Mouse (Mus musculus) heart, embryonic 16.5 days (tissue): ENCODE measurements around the gene Pou1f1. TPM values are rescaled to one million over a fixed set of nuclear protein-coding genes. Genes with fewer than 3 reads are reported as not detected.

ENCODE experiments used
- ATAC-seq: fragments of 200-750 bp; cut with Nextera tagmentation; replicated peaks from 2 replicates; pipeline ENCODE4 v1.8.0; 2017; ENCODE audit warnings: moderate number of reproducible peaks; ENCODE audit not compliant: insufficient read depth, low FRiP score; ENCODE audit errors: extremely low read depth
- H3K27ac ChIP-seq: fragments of 300-500 bp; sonication (generic); 2 replicates; pipeline ENCODE4 v1.5.1; 2014; ENCODE audit warnings: mild to moderate bottlenecking, low read length, control low read depth, moderate library complexity
- H3K27me3 ChIP-seq: fragments of 300-500 bp; sonication (generic); 2 replicates; pipeline ENCODE4 v1.6.1; 2014; ENCODE audit warnings: low read length, mixed read lengths; ENCODE audit not compliant: control insufficient read depth, insufficient read depth
- H3K36me3 ChIP-seq: fragments of 300-500 bp; sonication (generic); 2 replicates; pipeline ENCODE4 v1.6.1; 2014; ENCODE audit not compliant: control insufficient read depth, insufficient read depth
- H3K4me1 ChIP-seq: fragments of 300-500 bp; sonication (generic); 2 replicates; pipeline ENCODE4 v1.6.1; 2014; ENCODE audit warnings: low read length, mixed read lengths; ENCODE audit not compliant: control insufficient read depth, insufficient read depth
- H3K4me2 ChIP-seq: fragments of 300-500 bp; sonication (generic); 2 replicates; pipeline ENCODE4 v1.6.1; 2014; ENCODE audit warnings: low read depth, mild to moderate bottlenecking, control low read depth, low read length
- H3K4me3 ChIP-seq: fragments of 300-500 bp; sonication (generic); 2 replicates; pipeline ENCODE4 v1.5.1; 2014; ENCODE audit warnings: mild to moderate bottlenecking, control low read depth, low read length
- H3K9ac ChIP-seq: fragments of 300-500 bp; sonication (generic); 2 replicates; pipeline ENCODE4 v1.6.1; 2014; ENCODE audit warnings: low read length, control low read depth
- H3K9me3 ChIP-seq: fragments of 300-500 bp; sonication (generic); replicated peaks from 2 replicates; pipeline ENCODE4 v1.6.1; 2016; ENCODE audit warnings: low read length; ENCODE audit not compliant: control insufficient read depth
- WGBS: fragments of 180-500 bp; shearing (Covaris S2); extraction: QIAGEN DNeasy Blood & Tissue Kit; methylation state at CpG from one replicate; pipeline ENCODE4 v1.1.7; 2014; 5-methylcytosine and 5-hydroxymethylcytosine counted together
- polyA plus RNA-seq: library from polyadenylated mRNA; unstranded; fragments of >200 nt; fragmentation: Nextera tagmentation; extraction: Ambion mirVana; gene quantifications from 2 replicates; pipeline ENCODE4 v1.2.1, GENCODE M21; 2015

Gene Pou1f1
- polyA plus RNA-seq, 1 experiment from 2014 or later = not detected

DNA sequence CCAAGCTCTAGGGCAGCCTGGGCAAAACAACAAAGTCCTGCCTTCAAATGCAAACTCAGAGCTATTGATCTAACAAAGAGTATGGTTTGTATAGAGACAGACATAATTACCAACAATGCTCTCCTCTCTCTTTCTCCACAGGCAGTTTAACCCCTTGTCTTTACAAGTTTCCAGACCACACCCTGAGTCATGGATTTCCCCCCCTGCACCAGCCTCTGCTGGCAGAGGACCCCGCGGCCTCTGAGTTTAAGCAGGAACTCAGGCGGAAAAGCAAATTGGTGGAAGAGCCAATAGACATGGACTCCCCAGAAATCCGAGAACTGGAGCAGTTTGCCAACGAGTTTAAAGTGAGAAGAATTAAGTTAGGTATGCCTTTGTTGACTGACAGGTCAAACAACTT, 9.3 kb downstream of the Pou1f1 start:
- no peaks in the 10 kb centered on the region for H3K27me3 ChIP-seq
- WGBS = 33% methylated on average over 5 of the region's 5 CpGs
- no peak overlapping the region for H3K4me2 ChIP-seq
- no peak overlapping the region for H3K27ac ChIP-seq
- no peak overlapping the region for H3K9ac ChIP-seq
- no peak for ATAC-seq
- H3K36me3 ChIP-seq = no peaks in the 10 kb centered on the region
- no peaks in the 10 kb centered on the region for H3K4me1 ChIP-seq
- H3K4me3 ChIP-seq = no peak overlapping the region
- H3K9me3 ChIP-seq = no peaks in the 10 kb centered on the region

DNA sequence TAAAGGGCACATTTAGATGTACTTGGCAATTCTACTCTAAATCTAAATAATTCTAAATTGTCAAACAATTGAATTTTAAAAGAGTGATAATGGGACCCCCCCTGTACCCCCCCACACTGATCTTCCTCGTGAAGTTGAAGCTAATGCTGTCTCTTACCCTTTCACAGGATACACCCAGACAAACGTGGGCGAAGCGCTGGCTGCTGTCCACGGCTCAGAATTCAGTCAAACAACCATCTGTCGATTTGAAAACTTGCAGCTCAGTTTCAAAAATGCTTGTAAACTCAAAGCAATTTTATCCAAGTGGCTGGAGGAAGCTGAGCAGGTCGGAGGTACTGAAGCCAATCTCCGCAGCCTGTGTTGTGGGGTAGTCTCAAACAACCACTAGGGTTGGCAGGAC, 11.4 kb downstream of the Pou1f1 start:
- Histone ChIP-seq H3K9ac (no peak overlapping the region), H3K4me3 (no peak overlapping the region), H3K4me2 (no peak overlapping the region), H3K27ac (no peak overlapping the region), H3K9me3 (no peaks in the 10 kb centered on the region), H3K4me1 (no peaks in the 10 kb centered on the region), H3K36me3 (no peaks in the 10 kb centered on the region), H3K27me3 (no peaks in the 10 kb centered on the region)
- no peak for ATAC-seq
- 57% methylated on average over 8 of the region's 8 CpGs for WGBS

DNA sequence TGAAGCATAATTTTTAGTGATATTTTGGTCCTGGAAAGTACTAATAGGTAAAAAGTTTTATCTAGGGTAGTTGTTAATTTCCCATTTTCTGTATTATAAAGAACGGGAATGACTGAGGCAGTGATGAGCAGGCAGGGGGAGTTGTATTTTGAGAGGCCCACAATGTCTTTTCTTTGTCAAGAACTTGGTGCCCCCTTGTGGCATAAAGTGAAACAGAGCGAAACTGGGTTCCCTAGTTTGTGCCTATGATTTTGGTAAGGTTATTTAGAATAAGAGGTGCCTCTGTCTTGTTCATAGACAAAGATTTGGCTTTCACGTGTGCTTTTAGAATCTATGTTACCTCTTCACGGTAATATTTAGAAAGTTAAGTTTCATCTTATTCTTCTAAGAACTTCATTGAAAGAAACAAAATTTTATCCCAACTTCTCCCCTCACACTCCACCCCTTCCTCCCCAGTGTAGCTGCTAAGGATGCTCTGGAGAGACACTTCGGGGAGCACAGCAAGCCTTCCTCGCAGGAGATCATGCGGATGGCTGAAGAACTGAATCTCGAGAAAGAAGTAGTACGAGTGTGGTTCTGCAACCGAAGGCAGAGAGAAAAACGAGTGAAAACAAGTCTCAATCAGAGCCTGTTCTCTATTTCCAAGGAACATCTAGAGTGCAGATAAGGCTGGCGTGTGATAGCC, 13.1 kb downstream of the Pou1f1 start:
- ATAC-seq = no peak
- no peak overlapping the region for H3K27ac ChIP-seq
- H3K9ac ChIP-seq = no peak overlapping the region
- H3K4me2 ChIP-seq = peak overlapping the region; percentile 21; the same call in 1 of the 2 replicates
- no peaks in the 10 kb centered on the region for H3K36me3 ChIP-seq
- no peaks in the 10 kb centered on the region for H3K9me3 ChIP-seq
- no peak overlapping the region for H3K4me3 ChIP-seq
- H3K27me3 ChIP-seq = no peaks in the 10 kb centered on the region
- no peaks in the 10 kb centered on the region for H3K4me1 ChIP-seq
- 23% methylated on average over 12 of the region's 12 CpGs for WGBS

DNA sequence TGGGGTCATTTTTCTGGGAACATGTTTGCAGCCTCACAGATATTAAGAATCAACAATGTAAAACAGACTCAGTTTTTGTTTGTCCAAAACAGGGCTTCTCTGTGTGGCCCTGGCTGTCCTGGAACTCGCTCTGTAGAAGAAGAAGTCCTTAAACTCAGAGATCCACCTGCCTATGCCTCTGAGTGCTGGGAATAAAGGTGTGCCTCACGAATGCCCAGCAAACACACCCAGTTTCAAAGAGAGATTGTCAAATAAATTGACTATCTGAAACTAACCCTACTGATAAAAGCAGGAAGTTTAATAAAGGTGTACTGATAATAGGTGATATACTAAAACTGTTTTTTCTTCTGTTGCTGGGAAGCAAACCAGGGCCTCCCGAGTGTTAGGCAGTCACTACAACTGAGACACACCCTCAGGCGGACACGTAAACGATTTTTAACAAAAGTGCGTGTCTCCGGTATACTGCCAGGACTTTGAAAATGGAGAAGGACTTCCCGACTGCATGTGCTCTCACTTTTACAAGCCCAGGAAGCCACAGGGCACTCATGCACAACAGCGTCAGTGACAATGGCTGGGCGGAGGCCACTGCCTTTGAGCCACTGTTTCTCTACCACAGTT, 23.5 kb downstream of the Pou1f1 start:
- Histone ChIP-seq H3K27ac (no peak overlapping the region), H3K4me1 (no peaks in the 10 kb centered on the region), H3K9ac (no peak overlapping the region), H3K27me3 (no peaks in the 10 kb centered on the region), H3K4me3 (no peak overlapping the region), H3K9me3 (no peaks in the 10 kb centered on the region), H3K36me3 (peaks cover 27% of the 10 kb centered on the region), H3K4me2 (no peak overlapping the region)
- no peak for ATAC-seq
- WGBS = 87% methylated on average over 11 of the region's 11 CpGs

DNA sequence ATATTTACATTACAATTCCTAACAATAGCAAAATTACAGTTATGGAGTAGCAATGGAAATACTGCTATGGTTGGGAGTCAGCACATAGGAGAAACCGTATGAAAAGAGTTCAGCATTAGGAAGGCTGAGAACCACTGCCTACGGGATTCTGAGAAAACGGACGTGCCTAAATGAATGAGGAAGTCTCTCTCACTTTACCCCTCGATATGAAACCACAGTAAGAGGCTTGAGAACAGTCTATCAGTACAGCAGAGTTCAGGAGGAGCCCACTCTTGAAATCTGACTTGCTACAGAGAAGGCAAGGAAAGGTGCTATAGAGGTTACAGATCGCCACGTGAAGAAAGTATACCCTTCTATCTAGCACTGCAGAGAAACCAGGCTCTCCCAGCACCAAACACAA, 28.6 kb downstream of the Pou1f1 start:
- WGBS = 85% methylated on average over 7 of the region's 7 CpGs
- H3K4me3 ChIP-seq = no peak overlapping the region
- H3K9me3 ChIP-seq = no peaks in the 10 kb centered on the region
- H3K4me2 ChIP-seq = no peak overlapping the region
- H3K27ac ChIP-seq = no peak overlapping the region
- H3K27me3 ChIP-seq = no peaks in the 10 kb centered on the region
- H3K36me3 ChIP-seq = peaks cover 14% of the 10 kb centered on the region
- no peak overlapping the region for H3K9ac ChIP-seq
- no peak for ATAC-seq
- H3K4me1 ChIP-seq = no peaks in the 10 kb centered on the region

DNA sequence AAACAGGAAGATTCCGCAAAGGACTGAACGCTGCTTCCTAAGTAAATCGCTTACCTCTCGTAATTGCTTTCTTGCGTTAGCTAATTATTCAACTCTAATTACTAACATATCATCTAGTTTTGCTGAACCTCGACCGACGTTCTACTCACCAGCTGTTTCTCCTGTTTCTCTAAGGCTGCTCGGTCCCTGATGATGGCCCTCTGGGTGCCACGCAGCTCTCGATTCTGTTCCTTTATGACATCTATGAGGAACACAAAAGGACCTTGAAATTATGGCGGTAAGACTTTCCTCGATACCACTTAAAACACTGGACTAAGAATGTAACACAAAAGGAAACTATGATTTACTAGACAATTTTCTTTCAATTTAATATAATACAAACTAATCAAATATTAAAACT, 30.5 kb downstream of the Pou1f1 start:
- ATAC-seq = no peak
- H3K4me2 ChIP-seq = no peak overlapping the region
- no peak overlapping the region for H3K9ac ChIP-seq
- 90% methylated on average over 13 of the region's 13 CpGs for WGBS
- H3K9me3 ChIP-seq = no peaks in the 10 kb centered on the region
- H3K4me1 ChIP-seq = no peaks in the 10 kb centered on the region
- no peak overlapping the region for H3K4me3 ChIP-seq
- no peaks in the 10 kb centered on the region for H3K27me3 ChIP-seq
- H3K27ac ChIP-seq = no peak overlapping the region
- H3K36me3 ChIP-seq = peaks cover 6% of the 10 kb centered on the region; the same call in 1 of the 2 replicates

DNA sequence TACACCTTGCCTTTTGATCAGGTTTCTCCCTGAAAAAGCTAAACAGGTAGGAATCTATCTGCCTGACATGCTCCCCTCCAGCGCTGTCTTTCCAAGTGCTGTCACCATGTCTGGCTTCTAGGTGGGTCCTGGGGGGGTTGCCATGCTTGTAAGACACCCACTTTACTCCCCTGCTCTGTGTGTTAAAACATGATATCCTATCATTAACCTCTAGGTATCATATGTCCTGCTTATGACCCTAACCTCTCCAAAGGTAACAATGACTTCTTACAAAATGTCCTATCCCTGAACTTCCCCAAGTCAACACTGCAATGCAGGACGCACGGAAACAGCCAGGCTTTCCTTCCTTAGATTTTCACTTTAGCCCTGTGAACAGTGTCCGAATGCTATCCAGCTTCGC, 34.0 kb downstream of the Pou1f1 start:
- WGBS = 72% methylated on average over 5 of the region's 5 CpGs
- H3K27ac ChIP-seq = 0 out of 2 replicates have a peak overlapping the region, but pooled peaks have one; percentile 4
- H3K4me2 ChIP-seq = no peak overlapping the region
- H3K36me3 ChIP-seq = peaks cover 3% of the 10 kb centered on the region; the same call in 1 of the 2 replicates
- no peaks in the 10 kb centered on the region for H3K9me3 ChIP-seq
- H3K4me1 ChIP-seq = no peaks in the 10 kb centered on the region
- H3K9ac ChIP-seq = no peak overlapping the region
- no peak overlapping the region for H3K4me3 ChIP-seq
- no peaks in the 10 kb centered on the region for H3K27me3 ChIP-seq
- 0 out of 2 replicates have a peak, but pooled peaks have one; percentile 28 for ATAC-seq

DNA sequence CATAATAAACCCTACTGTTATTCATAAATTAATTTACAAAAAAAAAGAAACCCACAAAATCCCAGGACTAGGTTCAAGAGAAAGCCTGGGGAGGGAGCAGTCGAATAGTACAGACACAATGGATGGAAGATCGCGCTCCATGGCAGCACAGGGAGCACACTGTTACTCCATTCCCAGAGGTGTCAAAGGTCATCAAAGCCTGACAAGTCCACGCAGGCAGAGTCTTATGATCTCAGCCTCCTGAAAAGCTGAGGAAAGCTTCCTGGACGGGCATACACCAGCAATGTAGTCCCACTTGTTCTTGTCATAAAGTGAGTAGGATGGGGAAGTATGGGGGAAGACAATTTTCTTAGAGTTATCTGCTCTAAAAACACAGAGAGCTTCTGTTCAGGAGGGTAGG, 37.1 kb downstream of the Pou1f1 start:
- H3K9me3 ChIP-seq = no peaks in the 10 kb centered on the region
- 74% methylated on average over 5 of the region's 5 CpGs for WGBS
- peaks cover 6% of the 10 kb centered on the region for H3K4me1 ChIP-seq
- no peaks in the 10 kb centered on the region for H3K36me3 ChIP-seq
- no peak overlapping the region for H3K4me2 ChIP-seq
- no peak overlapping the region for H3K9ac ChIP-seq
- H3K27ac ChIP-seq = no peak overlapping the region
- H3K27me3 ChIP-seq = no peaks in the 10 kb centered on the region
- ATAC-seq = no peak
- H3K4me3 ChIP-seq = no peak overlapping the region

DNA sequence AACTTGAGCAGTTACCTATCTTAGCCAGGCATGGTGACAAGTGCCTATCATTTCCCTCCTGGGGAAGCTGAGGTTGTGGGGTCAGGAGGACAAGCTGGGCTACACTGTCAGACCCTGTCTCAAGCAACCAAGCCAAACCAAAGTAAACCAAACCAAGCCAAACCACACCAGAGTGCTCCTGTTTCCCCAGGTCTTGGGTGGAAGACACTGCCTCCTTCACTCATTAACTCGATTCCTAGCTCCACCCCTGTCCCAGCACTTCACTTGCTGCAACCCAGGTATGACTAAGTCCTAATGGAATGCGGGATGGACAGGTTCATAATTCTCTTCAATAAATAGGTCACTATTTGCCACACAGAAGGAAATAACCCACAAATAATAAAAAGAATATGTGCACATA, 39.3 kb downstream of the Pou1f1 start:
- Histone ChIP-seq H3K36me3 (no peaks in the 10 kb centered on the region), H3K4me2 (no peak overlapping the region), H3K9me3 (no peaks in the 10 kb centered on the region), H3K27me3 (no peaks in the 10 kb centered on the region), H3K27ac (no peak overlapping the region), H3K4me1 (peaks cover 8% of the 10 kb centered on the region), H3K4me3 (no peak overlapping the region), H3K9ac (no peak overlapping the region)
- no peak for ATAC-seq
- 77% methylated on average over 2 of the region's 2 CpGs for WGBS
